Mouse (Mus musculus): Measurements from ENCODE around the gene Begain.

The Begain gene

GRCm38 (mm10) chr12:109068167-109068653 lies at the start of gene Begain:
Gene Begain, minus strand, starts transcription at chr12:109068217.
- no peak for DNase-seq

GRCm38 (mm10) chr12:109115707-109116106 lies 47.7 kb upstream of the Begain start:
- no peak for DNase-seq

GRCm38 (mm10) chr12:109115161-109115560 lies 47.1 kb upstream of the Begain start:
- no peak for DNase-seq

- peak; percentile 3 for DNase-seq
Measured at GRCm38 (mm10) chr12:109112996-109113592, 45.1 kb upstream of the Begain start.

GRCm38 (mm10) chr12:109112354-109112995 lies 44.5 kb upstream of the Begain start:
- peak; percentile 2 for DNase-seq

GRCm38 (mm10) chr12:109108911-109109310 lies 40.9 kb upstream of the Begain start:
- DNase-seq: no peak

GRCm38 (mm10) chr12:109100381-109100780 lies 32.4 kb upstream of the Begain start:
- DNase-seq: no peak

GRCm38 (mm10) chr12:109090456-109091130 lies 22.6 kb upstream of the Begain start:
- no peak for DNase-seq

- no peak for DNase-seq
Measured at GRCm38 (mm10) chr12:109090041-109090440, 22.0 kb upstream of the Begain start.

GRCm38 (mm10) chr12:109086111-109086510 lies 18.1 kb upstream of the Begain start:
- no peak for DNase-seq

- no peak for DNase-seq
Measured at GRCm38 (mm10) chr12:109085674-109086073, 17.7 kb upstream of the Begain start.

- DNase-seq: no peak
Measured at GRCm38 (mm10) chr12:109085046-109085445, 17.0 kb upstream of the Begain start.

- no peak for DNase-seq
Measured at GRCm38 (mm10) chr12:109083476-109083875, 15.5 kb upstream of the Begain start.

- DNase-seq: no peak
Measured at GRCm38 (mm10) chr12:109077036-109077435, 9.0 kb upstream of the Begain start.

GRCm38 (mm10) chr12:109074777-109075285 lies 6.8 kb upstream of the Begain start:
- no peak for DNase-seq

GRCm38 (mm10) chr12:109074106-109074505 lies 6.1 kb upstream of the Begain start:
- DNase-seq: no peak

- DNase-seq: peak; percentile 30
Measured at GRCm38 (mm10) chr12:109071248-109071647, 3.2 kb upstream of the Begain start.

GRCm38 (mm10) chr12:109069751-109070150 lies 1.7 kb upstream of the Begain start:
- no peak for DNase-seq

- no peak for DNase-seq
Measured at GRCm38 (mm10) chr12:109068738-109069137, 721 bp upstream of the Begain start.

- DNase-seq: no peak
Measured at GRCm38 (mm10) chr12:109067561-109068135, 369 bp downstream of the Begain start.

- DNase-seq: no peak
Measured at GRCm38 (mm10) chr12:109058660-109059059, 9.4 kb downstream of the Begain start.

- no peak for DNase-seq
Measured at GRCm38 (mm10) chr12:109057736-109058135, 10.3 kb downstream of the Begain start.
